Mouse (Mus musculus) G1E (cell line): ENCODE measurements around the gene Fbxl4.

ENCODE experiments used
- CTCF ChIP-seq: IDR thresholded peaks from 2 replicates; pipeline ENCODE4 v1.5.1; 2012; ENCODE audit warnings: low read depth, low read length, inconsistent platforms, mixed read lengths
- GATA1 ChIP-seq: IDR thresholded peaks from 2 replicates; pipeline ENCODE4 v1.6.1; 2012; ENCODE audit warnings: borderline replicate concordance, low read length, inconsistent platforms, mixed read lengths

- TF ChIP-seq CTCF (no peak), GATA1 (no peak)
Measured at GRCm38 (mm10) chr4:22380646-22381045, 23.3 kb downstream of the Fbxl4 start.
